ENCODE assay signal across 22 mouse cellular contexts in genomic region chr17:30436021-30436461, GRCm38 (mm10).
DNase-seq lines count a peak whose midpoint lies in the region; ATAC-seq lines count a peak whose summit lies in the region.
"Had no signal": no experiment of that assay in that cellular context is flagged by ENCODE, and none has a peak within 500 bp of the region (broad histone marks: within the 10 kb centered on the region; RNA-seq: fewer than 3 reads in every experiment).

No protein-coding gene starts in this region.

- no peak overlapping the region for H3K4me2 ChIP-seq in hindbrain, embryonic 12.5 days (replicated peaks)
- H3K4me2 ChIP-seq in hindbrain, embryonic 13.5 days, result no peak overlapping the region
- H3K4me2 ChIP-seq in forebrain, embryonic 16.5 days (ENCODE audit: low read length), result no peak overlapping the region
- H3K4me2 ChIP-seq: hindbrain, embryonic 14.5 days; limb, embryonic 13.5 days; liver, embryonic 12.5 days; midbrain, embryonic 12.5 days had no signal

- H3K27ac ChIP-seq in hindbrain, embryonic 12.5 days, result 0 out of 2 replicates have a peak overlapping the region, but pooled peaks have one; percentile 30
- no peak overlapping the region for H3K27ac ChIP-seq in hindbrain, embryonic 13.5 days
- peak overlapping the region; percentile 35; the same call in 1 of the 2 replicates for H3K27ac ChIP-seq in forebrain, embryonic 16.5 days (ENCODE audit: low read length)
- H3K27ac ChIP-seq: hindbrain, embryonic 14.5 days; limb, embryonic 13.5 days; liver, embryonic 12.5 days; midbrain, embryonic 12.5 days had no signal

- H3K9ac ChIP-seq in hindbrain, embryonic 12.5 days, result no peak overlapping the region; the same call in 1 of the 2 replicates
- no peak overlapping the region for H3K9ac ChIP-seq in hindbrain, embryonic 13.5 days
- H3K9ac ChIP-seq in forebrain, embryonic 16.5 days (replicated peaks; ENCODE audit: low read depth, low read length), result no peak overlapping the region; the same call in 1 of the 2 replicates
- H3K9ac ChIP-seq: hindbrain, embryonic 14.5 days; limb, embryonic 13.5 days; liver, embryonic 12.5 days; midbrain, embryonic 12.5 days had no signal

- no peaks in the 10 kb centered on the region for H3K27me3 ChIP-seq in hindbrain, embryonic 12.5 days
- H3K27me3 ChIP-seq in hindbrain, embryonic 13.5 days, result no peaks in the 10 kb centered on the region
- H3K27me3 ChIP-seq in forebrain, embryonic 16.5 days (replicated peaks; ENCODE audit: control insufficient read depth, insufficient read depth, low read length), result no peaks in the 10 kb centered on the region
- H3K27me3 ChIP-seq: limb, embryonic 13.5 days; liver, embryonic 12.5 days; midbrain, embryonic 12.5 days had no signal

- DNase-seq in brain, adult 2 months (ENCODE audit: low read depth, low spot score), result peak; percentile 35
- peak; percentile 75 for DNase-seq in layer of hippocampus, adult 9-10 months (ENCODE audit: low spot score)
- no peak for DNase-seq in thymus, postnatal 25 days
- no peak for DNase-seq in gastrocnemius, postnatal 36 days
- DNase-seq: adrenal gland, adult 8-10 months; B cell, adult 2 months; cerebellum, adult 8-10 months; gastrocnemius, postnatal 14 days; kidney, adult 9 months; kidney, postnatal 14 days; lung, adult 18-20 months; right cerebral cortex, postnatal 4 days; thymus, postnatal 14 days had no signal

- H3K36me3 ChIP-seq in hindbrain, embryonic 12.5 days, result no peaks in the 10 kb centered on the region
- H3K36me3 ChIP-seq in hindbrain, embryonic 13.5 days, result no peaks in the 10 kb centered on the region
- no peaks in the 10 kb centered on the region for H3K36me3 ChIP-seq in forebrain, embryonic 16.5 days (ENCODE audit: control insufficient read depth, insufficient read depth)
- H3K36me3 ChIP-seq: limb, embryonic 13.5 days; liver, embryonic 12.5 days; midbrain, embryonic 12.5 days had no signal

- intact Hi-C loops in gastrocnemius, postnatal 36 days (cut with DNase I), result no loop called here

- WGBS in hindbrain, embryonic 12.5 days, result 66% methylated on average over 5 of the region's 5 CpGs
- WGBS in hindbrain, embryonic 13.5 days, result 52% methylated on average over 5 of the region's 5 CpGs
- WGBS in forebrain, embryonic 16.5 days, result 41% methylated on average over 5 of the region's 5 CpGs

- no peak for ATAC-seq in hindbrain, embryonic 12.5 days (ENCODE audit: low FRiP score)
- ATAC-seq in hindbrain, embryonic 13.5 days (ENCODE audit: low FRiP score), result no peak
- no peak for ATAC-seq in forebrain, embryonic 16.5 days
- ATAC-seq: inflammation-experienced regulatory T-cells, adult 6 months; liver, embryonic 12.5 days had no signal

- no peak overlapping the region for H3K4me3 ChIP-seq in hindbrain, embryonic 12.5 days
- no peak overlapping the region for H3K4me3 ChIP-seq in hindbrain, embryonic 13.5 days
- no peak overlapping the region for H3K4me3 ChIP-seq in forebrain, embryonic 16.5 days (replicated peaks; ENCODE audit: low read length)
- H3K4me3 ChIP-seq: limb, embryonic 13.5 days; liver, embryonic 12.5 days; midbrain, embryonic 12.5 days; myocyte had no signal

- H3K9me3 ChIP-seq in hindbrain, embryonic 12.5 days (replicated peaks), result no peaks in the 10 kb centered on the region
- H3K9me3 ChIP-seq in hindbrain, embryonic 13.5 days, result no peaks in the 10 kb centered on the region
- no peaks in the 10 kb centered on the region for H3K9me3 ChIP-seq in forebrain, embryonic 16.5 days (ENCODE audit: control insufficient read depth, low read length)
- H3K9me3 ChIP-seq: limb, embryonic 13.5 days; liver, embryonic 12.5 days; midbrain, embryonic 12.5 days had no signal

- H3K4me1 ChIP-seq in hindbrain, embryonic 12.5 days, result peaks cover 8% of the 10 kb centered on the region
- H3K4me1 ChIP-seq in hindbrain, embryonic 13.5 days (replicated peaks), result peaks cover 16% of the 10 kb centered on the region
- H3K4me1 ChIP-seq in forebrain, embryonic 16.5 days (replicated peaks; ENCODE audit: control insufficient read depth, insufficient read depth, low read length), result peaks cover 14% of the 10 kb centered on the region

Comparison
In these comparisons a context has a peak if more than half of its experiments do, and no peak if none do; other contexts are left out.
1. DNase-seq: peak in brain, adult 2 months (single experiment) and layer of hippocampus, adult 9-10 months (single experiment); none in thymus, postnatal 25 days (single experiment) and gastrocnemius, postnatal 36 days (0 of 2).